Mouse (Mus musculus): ENCODE measurements around the gene Lars2. TPM values are rescaled to one million over a fixed set of nuclear protein-coding genes. Genes with fewer than 3 reads are reported as not detected.

Lars2 gene
- total RNA-seq, 2 experiments from 2014 or later: 55.5 to 62.2 TPM

- DNase-seq (ENCODE audit: low spot score in 2 of 2): no peak
These were observed 102.4 kb downstream of the Lars2 start for GRCm38 (mm10) chr9:123469087-123469486.

GRCm38 (mm10) chr9:123473377-123473776 lies 106.7 kb downstream of the Lars2 start:
- DNase-seq (ENCODE audit: low spot score in 2 of 2): no peak

DNA sequence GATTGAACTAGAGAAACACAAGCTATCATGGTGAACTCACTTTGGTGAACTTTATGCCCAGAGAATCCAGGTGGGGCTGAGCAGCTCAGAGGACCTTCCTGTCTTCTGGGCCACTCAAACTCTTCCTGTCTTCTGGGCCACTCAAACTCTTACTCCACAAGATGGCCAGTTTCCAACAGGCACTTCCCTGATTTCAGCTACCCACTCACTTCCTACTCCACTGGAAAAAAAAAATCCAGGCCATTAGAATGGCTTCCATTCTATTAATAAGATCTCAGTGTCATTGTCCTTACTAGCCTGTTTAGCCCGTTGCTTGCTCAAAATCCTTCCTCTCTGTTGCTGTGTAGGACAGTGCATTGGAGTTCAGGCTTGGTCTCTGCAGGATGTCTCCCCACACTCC lies 108.8 kb downstream of the Lars2 start:
- DNase-seq (ENCODE audit: low spot score in 2 of 2): no peak

- DNase-seq (ENCODE audit: low spot score in 2 of 2): peak; percentile 32 to 61
These were observed 111.4 kb downstream of the Lars2 start for GRCm38 (mm10) chr9:123478031-123478585.

- peak; percentile 73 to 77 for DNase-seq (ENCODE audit: low spot score in 2 of 2)
These were observed 112.0 kb downstream of the Lars2 start, which contains the start of gene Limd1 for GRCm38 (mm10) chr9:123478586-123479195. Limd1 (plus strand) TSS chr9:123478706.

DNA sequence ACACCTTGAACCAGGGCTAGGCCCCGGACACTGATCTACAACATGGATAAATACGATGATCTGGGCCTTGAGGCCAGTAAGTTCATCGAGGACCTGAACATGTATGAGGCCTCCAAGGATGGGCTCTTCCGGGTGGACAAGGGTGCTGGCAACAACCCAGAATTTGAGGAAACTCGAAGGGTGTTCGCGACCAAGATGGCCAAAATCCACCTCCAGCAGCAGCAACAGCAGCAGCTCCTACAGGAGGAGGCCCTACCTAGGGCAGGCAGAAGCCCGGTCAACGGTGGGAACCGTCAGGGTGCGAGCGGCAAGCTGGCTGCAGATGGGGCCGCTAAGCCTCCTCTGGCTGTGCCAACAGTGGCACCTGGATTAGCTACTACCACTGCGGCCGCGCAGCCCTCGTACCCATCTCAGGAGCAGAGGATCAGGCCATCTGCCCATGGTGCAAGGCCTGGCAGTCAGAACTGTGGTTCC lies 112.5 kb downstream of the Lars2 start:
- no peak for DNase-seq (ENCODE audit: low spot score in 2 of 2)

DNA sequence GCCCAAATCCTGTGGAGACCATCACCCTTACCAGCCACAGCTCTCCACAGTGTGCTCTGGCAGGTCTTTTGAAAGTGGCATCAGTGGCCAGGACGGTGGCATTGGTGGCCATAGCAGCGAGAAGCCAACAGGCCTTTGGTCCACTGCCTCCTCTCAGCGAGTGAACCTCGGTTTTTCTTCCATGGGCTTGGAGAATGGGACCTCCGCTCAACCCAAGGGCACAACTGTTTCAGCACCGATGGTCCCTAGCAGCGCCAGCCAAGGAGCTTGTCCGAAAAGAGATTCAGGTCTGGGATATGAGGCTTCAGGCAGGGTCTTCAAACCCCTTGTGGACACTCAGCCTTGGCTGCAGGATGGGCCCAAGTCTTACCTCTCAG lies 113.1 kb downstream of the Lars2 start:
- no peak for DNase-seq (ENCODE audit: low spot score in 2 of 2)

DNA sequence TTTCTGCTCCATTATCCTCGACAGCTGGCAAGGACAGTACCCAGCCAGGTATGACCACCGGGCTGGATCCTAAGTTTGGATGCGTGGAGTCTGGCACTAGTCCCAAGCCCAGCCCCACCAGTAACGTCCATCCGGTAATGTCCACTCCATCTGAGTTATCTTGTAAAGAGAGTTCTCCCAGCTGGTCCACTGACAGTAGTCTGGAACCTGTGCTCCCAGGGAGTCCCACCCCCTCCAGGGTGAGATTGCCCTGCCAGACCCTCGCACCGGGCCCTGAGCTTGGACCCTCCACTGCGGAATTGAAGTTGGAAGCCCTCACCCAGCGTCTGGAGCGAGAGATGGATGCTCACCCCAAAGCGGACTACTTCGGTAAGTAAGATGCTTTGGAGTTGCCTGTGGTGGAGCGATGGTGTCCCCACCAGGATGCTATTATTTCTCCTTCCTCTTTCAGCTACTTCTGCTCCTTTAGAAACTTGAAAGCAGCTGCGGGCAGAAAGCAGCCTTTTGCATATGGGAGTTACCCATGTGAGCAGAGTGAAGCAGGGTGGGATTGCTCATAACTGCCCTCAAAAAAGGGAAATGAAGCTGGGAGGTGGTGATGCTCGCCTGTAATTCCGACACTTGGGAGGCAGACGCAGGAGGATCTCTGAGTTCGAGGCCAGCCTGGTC lies 113.7 kb downstream of the Lars2 start:
- DNase-seq (ENCODE audit: low spot score in 2 of 2): no peak

DNA sequence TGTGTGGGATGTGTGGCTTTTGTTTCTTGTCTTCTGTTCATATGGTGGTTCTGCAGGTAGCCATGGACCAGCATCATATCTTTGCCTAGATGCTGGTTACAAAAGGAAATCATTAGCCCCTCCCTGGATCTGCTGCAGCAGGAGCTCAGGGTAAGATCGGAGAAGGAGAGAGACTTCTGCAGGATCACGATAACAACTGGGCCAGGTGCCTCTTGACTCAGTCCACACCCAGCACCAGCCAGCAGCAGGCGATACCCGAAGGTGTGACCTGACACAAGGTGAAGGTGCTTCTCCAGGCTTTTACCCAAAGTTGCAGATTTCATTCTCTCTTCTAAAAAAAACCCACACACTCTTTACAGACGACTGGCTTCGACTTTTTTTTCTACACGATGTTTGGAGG lies 114.4 kb downstream of the Lars2 start:
- DNase-seq (ENCODE audit: low spot score in 2 of 2): no peak

DNA sequence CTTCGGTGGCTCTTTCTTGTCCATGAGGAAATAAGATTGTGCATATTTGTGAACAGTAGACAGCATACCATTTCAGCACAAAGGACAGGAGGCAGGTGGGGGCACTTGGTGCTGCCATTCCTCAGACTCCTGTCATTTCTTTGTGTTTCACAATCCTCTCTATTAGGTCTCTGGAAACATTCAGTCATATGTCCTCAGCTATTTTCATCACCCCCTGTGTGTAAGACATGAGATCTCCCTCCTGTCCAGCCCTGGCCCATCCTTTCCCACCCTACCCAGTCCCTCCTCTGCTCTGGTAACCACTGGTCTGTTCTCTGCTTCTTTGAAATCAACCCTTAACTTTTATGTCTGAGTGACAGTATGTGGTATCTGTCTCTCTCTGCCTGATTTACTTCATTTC lies 116.9 kb downstream of the Lars2 start:
- DNase-seq (ENCODE audit: low spot score in 2 of 2): no peak

DNA sequence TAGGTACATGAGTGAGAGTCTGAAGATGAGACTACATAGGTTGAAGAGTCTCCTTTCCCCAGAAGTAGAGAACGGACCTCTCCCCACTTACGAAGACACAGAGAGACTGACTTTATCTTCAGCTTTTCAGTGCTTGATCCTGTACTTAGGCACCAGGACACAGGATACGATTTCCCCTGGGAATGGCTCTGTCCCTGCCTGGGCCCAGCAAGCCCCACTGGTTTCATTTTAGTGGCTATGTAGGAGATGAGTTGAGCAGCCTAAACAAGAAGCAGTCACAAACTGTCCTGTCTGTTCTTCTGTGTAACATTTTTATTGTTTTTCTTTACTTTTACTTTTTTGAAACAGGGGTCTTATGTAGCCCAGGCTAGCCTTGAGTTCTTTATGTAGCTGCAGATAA lies 118.1 kb downstream of the Lars2 start:
- no peak for DNase-seq (ENCODE audit: low spot score in 2 of 2)

GRCm38 (mm10) chr9:123485561-123485960 lies 118.8 kb downstream of the Lars2 start:
- no peak for DNase-seq (ENCODE audit: low spot score in 2 of 2)

- no peak for DNase-seq (ENCODE audit: low spot score in 2 of 2)
These were observed 119.9 kb downstream of the Lars2 start for GRCm38 (mm10) chr9:123486635-123487034.

DNA sequence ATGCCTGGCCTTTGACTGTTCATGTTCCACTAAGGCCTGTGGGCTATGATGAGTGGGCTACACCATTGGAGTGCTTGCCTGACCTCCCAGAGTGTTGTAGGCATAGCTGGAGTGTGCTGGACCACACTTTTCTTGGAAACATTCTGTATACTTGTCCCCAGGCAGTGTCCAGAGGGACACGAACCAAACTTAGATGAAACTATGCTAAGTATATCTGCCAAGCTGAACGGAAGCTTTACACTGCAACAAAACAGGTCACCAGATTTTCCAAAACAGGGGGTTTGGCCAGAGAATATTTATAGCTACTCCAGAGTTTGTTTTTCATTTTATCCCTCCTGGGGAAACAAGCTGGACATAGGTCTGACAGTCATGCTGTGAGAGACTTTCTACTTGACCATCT lies 122.3 kb downstream of the Lars2 start:
- DNase-seq (ENCODE audit: low spot score in 2 of 2): no peak

- no peak for DNase-seq (ENCODE audit: low spot score in 2 of 2)
These were observed 123.1 kb downstream of the Lars2 start for GRCm38 (mm10) chr9:123489727-123490343.

DNA sequence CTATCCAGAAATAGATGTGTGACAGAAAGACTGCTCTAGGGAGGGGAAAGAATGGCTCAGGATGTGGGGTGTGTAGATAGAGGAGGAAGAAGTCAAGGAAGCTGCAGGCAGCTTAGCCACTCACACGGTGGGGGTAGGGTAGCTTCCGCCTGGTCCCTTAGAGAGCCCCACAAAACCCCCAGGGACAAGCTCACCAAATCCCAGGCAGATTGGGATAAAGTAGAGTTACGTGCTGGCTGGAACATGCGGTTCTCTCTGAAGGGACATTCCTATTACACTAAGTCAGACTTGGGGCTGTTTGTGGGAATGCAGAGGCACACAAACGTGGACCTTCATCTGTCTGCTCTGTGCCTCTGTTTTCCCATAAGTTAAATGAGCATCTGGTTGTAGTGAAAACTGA lies 124.2 kb downstream of the Lars2 start:
- no peak for DNase-seq (ENCODE audit: low spot score in 2 of 2)

- DNase-seq (ENCODE audit: low spot score in 2 of 2): no peak
These were observed 125.3 kb downstream of the Lars2 start for GRCm38 (mm10) chr9:123491917-123492585.

GRCm38 (mm10) chr9:123496665-123497064 lies 129.9 kb downstream of the Lars2 start:
- DNase-seq (ENCODE audit: low spot score in 2 of 2): no peak

DNA sequence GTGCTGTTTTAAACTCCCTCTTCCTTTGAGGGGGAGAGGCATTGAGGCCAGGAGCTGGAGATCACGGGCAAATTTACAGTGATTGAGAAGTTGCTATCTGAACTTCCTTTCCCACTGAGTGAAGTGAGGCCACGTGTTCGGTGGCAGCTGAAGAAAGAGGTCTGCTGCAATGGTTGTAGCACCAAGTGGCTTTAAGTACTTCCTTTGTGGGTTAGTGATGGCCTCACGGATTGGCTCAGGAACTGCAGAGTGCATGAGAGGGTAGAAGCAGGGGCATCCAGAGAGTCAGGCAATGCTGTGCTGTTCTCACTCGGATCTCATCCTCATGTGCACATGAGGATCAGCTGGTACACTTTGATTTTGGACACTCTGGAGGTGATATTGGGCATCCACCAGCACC lies 131.2 kb downstream of the Lars2 start:
- DNase-seq (ENCODE audit: low spot score in 2 of 2): no peak

DNA sequence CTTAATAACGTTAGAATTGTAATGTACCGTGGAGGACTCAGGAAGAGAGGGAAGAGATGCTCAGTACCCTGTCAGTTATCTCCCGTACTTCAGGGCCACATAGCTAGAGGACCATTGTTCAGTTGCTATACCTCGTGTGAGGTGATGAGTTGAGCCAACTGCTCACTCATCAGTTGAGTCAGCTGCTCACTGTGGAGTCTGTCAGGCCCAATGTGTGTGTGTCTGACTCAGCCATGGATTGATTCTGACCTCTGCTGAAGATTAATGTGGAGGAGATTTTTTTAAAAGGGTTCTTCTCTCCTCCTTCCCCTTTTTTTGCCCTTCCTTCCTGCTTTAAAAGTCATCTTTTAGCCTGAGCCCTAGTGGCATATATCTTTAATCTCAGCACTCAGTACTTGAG lies 133.8 kb downstream of the Lars2 start:
- DNase-seq (ENCODE audit: low spot score in 2 of 2): no peak

DNA sequence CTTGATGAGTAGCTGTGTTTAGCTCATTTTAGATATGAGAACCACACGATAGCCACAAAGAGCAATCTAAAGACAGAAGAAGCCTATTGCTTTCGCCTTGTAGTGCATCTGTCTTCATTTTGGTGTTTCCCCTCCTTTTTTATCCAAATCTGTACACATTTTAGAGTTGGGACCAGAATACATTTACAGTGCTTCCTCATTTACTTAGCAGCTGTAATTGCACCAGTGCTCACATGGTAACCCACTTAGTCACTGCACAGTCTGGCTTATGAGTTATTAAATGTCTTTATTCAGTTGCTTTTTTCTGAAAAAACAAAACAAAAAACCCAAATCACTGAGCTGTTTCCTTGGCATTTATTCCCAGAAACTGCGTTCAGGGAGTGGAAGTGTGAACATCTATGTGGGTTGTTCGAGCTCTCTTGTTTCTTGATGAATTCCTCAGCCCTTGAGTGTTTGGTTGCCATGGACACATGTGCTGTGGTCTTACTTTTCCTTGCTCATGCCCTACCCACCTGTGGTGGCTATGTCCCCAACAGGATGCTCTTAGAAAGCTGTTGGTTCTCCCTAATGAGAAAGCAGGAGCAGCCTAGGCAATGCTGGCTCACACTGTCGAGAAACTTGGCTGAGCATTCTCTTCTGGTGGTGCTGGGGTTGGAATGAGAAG lies 136.6 kb downstream of the Lars2 start:
- no peak for DNase-seq (ENCODE audit: low spot score in 2 of 2)

Measured in adrenal gland, adult 18-20 months (tissue).